Mouse (Mus musculus): ENCODE data around the gene Nmnat3. TPM values are rescaled to one million over a fixed set of nuclear protein-coding genes. Genes with fewer than 3 reads are reported as not detected.

The Nmnat3 gene
- total RNA-seq, 1 experiment from 2014 or later: 3.4 TPM

DNA sequence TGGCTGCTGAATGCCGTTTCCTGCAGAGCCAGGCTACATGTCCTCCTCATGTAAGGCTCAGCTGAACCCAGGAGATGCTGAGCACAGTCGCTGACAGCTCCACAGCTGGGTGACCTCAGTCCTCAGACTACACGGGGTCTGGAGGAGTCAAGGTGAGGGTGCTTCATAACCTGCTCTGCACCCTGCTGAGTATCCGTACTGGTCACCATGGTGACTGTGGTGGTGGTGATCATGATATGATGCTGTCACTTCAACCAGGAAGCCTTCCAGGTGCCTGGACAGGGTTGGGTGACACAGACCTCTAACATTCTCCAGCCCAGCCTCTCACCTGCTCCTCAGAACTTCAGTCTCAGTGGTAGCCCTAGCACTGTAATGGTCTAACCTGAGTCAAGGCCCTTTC, 150.6 kb downstream of the Nmnat3 start:
- ATAC-seq (ENCODE audit: extremely low read depth, insufficient number of reproducible peaks, low FRiP score, poor library complexity, severe bottlenecking): no peak

DNA sequence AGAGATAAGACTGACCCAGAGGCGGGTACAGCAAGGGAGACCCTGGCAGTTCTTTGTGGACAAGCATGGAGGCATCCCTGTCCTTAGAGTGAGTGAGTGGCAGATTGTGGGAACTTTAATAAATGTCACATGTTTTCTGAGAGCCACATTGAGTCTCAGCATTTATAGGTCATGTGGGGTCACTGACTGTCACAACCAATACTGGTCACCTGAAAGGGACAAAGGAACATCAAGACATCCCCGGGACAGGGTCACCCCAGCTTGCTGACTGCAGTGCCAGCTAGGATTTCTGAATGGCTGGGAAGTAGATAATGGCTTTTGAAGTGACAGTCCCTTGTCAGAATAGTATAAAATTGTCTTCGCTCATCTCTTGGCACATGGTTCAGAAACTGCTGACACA, 151.9 kb downstream of the Nmnat3 start:
- ATAC-seq (ENCODE audit: extremely low read depth, insufficient number of reproducible peaks, low FRiP score, poor library complexity, severe bottlenecking): no peak

DNA sequence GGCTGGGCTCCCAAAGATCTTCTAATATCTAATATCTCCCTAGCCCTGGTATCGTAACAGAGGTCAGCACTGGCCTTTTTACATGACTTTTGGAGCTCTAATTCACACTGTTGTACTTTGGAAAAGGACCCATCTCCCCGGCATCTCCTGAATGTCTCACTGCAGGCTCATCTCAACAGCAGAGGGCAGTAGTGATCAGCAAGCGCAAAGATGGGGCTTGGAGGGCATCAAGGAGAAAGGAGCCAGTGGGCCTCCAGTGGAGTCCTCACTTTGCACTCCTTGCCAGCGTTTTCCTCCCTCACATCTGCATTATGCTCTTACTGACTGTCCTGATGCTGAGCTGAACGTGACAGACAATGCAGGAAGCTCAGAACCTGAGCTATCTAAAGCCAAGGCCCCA, 155.4 kb downstream of the Nmnat3 start:
- ATAC-seq (ENCODE audit: extremely low read depth, insufficient number of reproducible peaks, low FRiP score, poor library complexity, severe bottlenecking): no peak

DNA sequence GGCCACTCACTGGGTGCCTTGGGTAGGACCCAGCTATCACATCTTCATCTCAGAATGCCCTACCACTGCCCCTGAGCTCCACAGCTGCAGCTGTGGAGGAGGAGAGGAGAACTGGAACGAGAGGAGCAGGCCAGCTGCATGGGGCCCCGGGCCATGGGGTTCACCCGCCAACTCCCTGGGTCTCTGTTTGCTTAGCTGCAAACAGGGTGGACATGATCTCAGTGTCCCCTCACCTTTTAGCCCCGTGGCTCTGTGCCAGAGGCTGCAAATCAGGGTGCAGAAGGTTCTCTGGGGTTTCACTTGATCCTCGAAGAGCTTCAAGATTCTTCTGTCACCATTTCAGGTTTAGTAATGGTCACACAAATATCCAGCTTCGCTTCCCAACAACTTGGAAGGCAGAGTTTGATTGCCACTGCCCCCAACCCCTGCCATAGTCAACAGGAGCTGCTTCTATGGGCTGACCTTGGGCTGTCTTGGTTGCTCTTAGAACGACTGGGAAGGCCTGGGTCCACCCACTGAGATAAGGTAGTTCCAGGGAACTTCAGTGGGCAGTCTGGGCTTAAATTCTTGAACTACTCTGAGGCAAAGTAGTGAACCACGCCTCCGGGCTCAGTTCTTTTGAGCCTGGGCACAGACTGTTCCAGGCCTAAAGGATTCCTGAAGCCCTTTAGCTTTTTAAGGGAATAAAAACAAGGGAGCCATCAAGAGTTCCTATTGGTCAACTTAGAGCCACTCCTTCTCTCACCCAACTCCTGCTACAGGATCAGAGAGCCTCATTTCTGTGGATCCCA, 158.3 kb downstream of the Nmnat3 start:
- ATAC-seq (ENCODE audit: extremely low read depth, insufficient number of reproducible peaks, low FRiP score, poor library complexity, severe bottlenecking): no peak

DNA sequence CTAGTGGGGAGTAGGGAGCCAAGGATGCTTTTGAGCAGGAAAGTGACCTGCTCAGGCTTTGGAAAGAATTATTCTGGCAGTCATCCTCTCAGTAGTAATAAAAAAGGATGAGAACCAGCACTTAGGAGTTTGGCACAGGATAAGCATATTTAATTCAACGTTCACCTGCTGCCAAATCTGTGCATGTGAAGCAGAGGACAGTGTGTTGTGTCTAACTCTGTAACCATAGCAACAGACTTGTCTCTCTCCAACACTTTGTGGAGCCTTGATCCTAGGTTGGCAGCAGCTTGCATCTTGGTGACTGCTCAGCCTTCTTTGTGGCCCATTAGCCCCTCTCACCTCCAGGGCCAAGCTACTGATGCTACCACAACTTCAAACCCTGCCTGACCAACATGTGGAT, 163.7 kb downstream of the Nmnat3 start:
- ATAC-seq (ENCODE audit: extremely low read depth, insufficient number of reproducible peaks, low FRiP score, poor library complexity, severe bottlenecking): no peak

DNA sequence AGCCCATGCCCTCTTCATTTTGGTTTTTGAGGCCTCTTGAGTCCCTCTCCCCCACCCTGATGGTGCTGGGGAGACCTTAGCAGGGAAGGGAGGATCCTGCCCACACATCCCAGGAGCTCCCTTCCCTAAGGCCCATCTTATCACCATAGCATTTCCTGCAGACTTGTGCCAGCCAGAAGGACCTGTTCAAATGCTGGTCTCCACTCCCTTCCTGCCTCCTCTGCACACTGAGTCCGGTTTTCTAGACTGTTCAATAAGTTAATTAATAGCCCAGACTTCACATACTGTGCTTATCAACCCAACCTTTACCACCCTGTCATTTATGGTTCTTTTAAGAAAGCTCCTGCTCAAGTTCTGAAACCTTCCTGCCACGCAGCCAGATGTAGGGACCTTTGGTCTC, 179.5 kb downstream of the Nmnat3 start:
- ATAC-seq (ENCODE audit: extremely low read depth, insufficient number of reproducible peaks, low FRiP score, poor library complexity, severe bottlenecking): no peak

Other genes with a start within 250 kb of the Nmnat3 start
- not detected in 2 replicates for gene Rbp1, start 135.5 kb downstream of the Nmnat3 start, total RNA-seq (2017)
- not detected in 2 replicates for gene Rbp2, start 198.7 kb downstream of the Nmnat3 start, total RNA-seq (2017)

Data from neutrophil, adult 5-6 weeks (primary cell).